Mouse (Mus musculus) cortical plate, adult 2 months (tissue): ENCODE measurements around the gene Pcmt1.

ENCODE experiments used
- CTCF ChIP-seq: fragments of 200-500 bp; IDR thresholded peaks from 2 replicates; pipeline ENCODE4 v1.5.1; 2011; ENCODE audit warnings: mild to moderate bottlenecking, control low read depth, low read length; ENCODE audit not compliant: insufficient read depth; ENCODE audit errors: extremely low read depth
- POLR2A ChIP-seq: fragments of 200-500 bp; IDR thresholded peaks from 2 replicates; pipeline ENCODE4 v1.6.1; 2011; ENCODE audit warnings: mild to moderate bottlenecking, low read length, control low read depth; ENCODE audit not compliant: insufficient read depth; ENCODE audit errors: extremely low read depth

GRCm38 (mm10) chr10:7680731-7681301 is at the start of gene Pcmt1, which contains the start of gene Lats1:
- TF ChIP-seq POLR2A: peak; percentile 56; the same call in 1 of the 2 replicates
- no peak for TF ChIP-seq CTCF
